Mouse (Mus musculus) liver, embryonic 14.5 days (tissue): Measurements from ENCODE around the gene Hpca. TPM values are rescaled to one million over a fixed set of nuclear protein-coding genes. Genes with fewer than 3 reads are reported as not detected.

Source experiments
- ATAC-seq: fragments of 200-750 bp; cut with Nextera tagmentation; 2 replicates; pipeline ENCODE4 v1.8.0; 2017; ENCODE audit warnings: moderate number of reproducible peaks, mild to moderate bottlenecking, moderate library complexity; ENCODE audit not compliant: insufficient read depth
- DNase-seq, 3 experiments: peaks; one replicate each; pipeline ENCODE4 v3.0.0-alpha.2; 2012 to 2013; ENCODE audit warnings: low read depth in 3 of 3, low spot score in 3 of 3
- H3K27ac ChIP-seq: fragments of 300-500 bp; sonication (generic); 2 replicates; pipeline ENCODE4 v1.5.1; 2014; ENCODE audit warnings: moderate library complexity, mild to moderate bottlenecking, control low read depth, inconsistent platforms
- H3K27me3 ChIP-seq: fragments of 300-500 bp; sonication (generic); 2 replicates; pipeline ENCODE4 v1.6.1; 2014; ENCODE audit warnings: mild to moderate bottlenecking, low read length, moderate library complexity; ENCODE audit not compliant: control insufficient read depth, insufficient read depth
- H3K36me3 ChIP-seq: fragments of 300-500 bp; sonication (generic); replicated peaks from 2 replicates; pipeline ENCODE4 v1.6.1; 2014; ENCODE audit warnings: low read depth; ENCODE audit not compliant: control insufficient read depth, insufficient read depth
- H3K4me1 ChIP-seq, 2 experiments: fragments of 200-500 bp in 1 of 2; fragments of 300-500 bp in 1 of 2; sonication (generic) in 1 of 2; replicated peaks; 2 replicates each; pipeline ENCODE4 v1.6.1; 2012 to 2014; ENCODE audit warnings: antibody characterized with exemption in 1 of 2, inconsistent platforms in 1 of 2, low read length in 1 of 2; ENCODE audit not compliant: control insufficient read depth in 2 of 2, insufficient read depth in 2 of 2
- H3K4me2 ChIP-seq: fragments of 300-500 bp; sonication (generic); 2 replicates; pipeline ENCODE4 v1.6.1; 2014; ENCODE audit warnings: low read depth, mild to moderate bottlenecking, control low read depth, moderate library complexity
- H3K4me3 ChIP-seq, 2 experiments: fragments of 200-500 bp in 1 of 2; fragments of 300-500 bp in 1 of 2; sonication (generic) in 1 of 2; 2 replicates each; pipeline ENCODE4 v1.5.1; 2012 to 2014; ENCODE audit warnings: low read depth in 2 of 2, low read length in 2 of 2, mild to moderate bottlenecking in 2 of 2, control low read depth in 1 of 2, inconsistent platforms in 1 of 2, moderate library complexity in 1 of 2; ENCODE audit not compliant: insufficient read depth in 1 of 2
- H3K9ac ChIP-seq: fragments of 300-500 bp; sonication (generic); replicated peaks from 2 replicates; pipeline ENCODE4 v1.6.1; 2014; ENCODE audit warnings: mild to moderate bottlenecking, control low read depth, moderate library complexity
- H3K9me3 ChIP-seq: fragments of 300-500 bp; sonication (generic); 2 replicates; pipeline ENCODE4 v1.6.1; 2016; ENCODE audit warnings: low read length, mixed read lengths; ENCODE audit not compliant: control insufficient read depth
- CTCF ChIP-seq: IDR thresholded peaks from 2 replicates; pipeline ENCODE4 v1.5.1; 2016; ENCODE audit warnings: antibody characterized with exemption, low read depth, control low read depth
- EP300 ChIP-seq: IDR thresholded peaks from 2 replicates; pipeline ENCODE4 v1.6.1; 2016; ENCODE audit warnings: antibody characterized with exemption, low read depth
- WGBS: fragments of 180-500 bp; shearing (Covaris S2); extraction: QIAGEN DNeasy Blood & Tissue Kit; methylation state at CpG from one replicate; pipeline ENCODE4 v1.1.7; 2014; ENCODE audit not compliant: insufficient replicate concordance; 5-methylcytosine and 5-hydroxymethylcytosine counted together
- polyA plus RNA-seq, 2 experiments: library from polyadenylated mRNA; depleted of rRNA in 1 of 2; stranded (reverse) in 1 of 2; unstranded in 1 of 2; fragments of >200 nt; fragmentation: Nextera tagmentation in 1 of 2; extraction: Ambion mirVana in 1 of 2; gene quantifications; 2 replicates each; pipeline versions ENCODE4 v1.2.1 to v1.2.3; 2012 to 2014

The Hpca gene
- polyA plus RNA-seq, 2 experiments: 0.23 to 2.0 TPM

DNA sequence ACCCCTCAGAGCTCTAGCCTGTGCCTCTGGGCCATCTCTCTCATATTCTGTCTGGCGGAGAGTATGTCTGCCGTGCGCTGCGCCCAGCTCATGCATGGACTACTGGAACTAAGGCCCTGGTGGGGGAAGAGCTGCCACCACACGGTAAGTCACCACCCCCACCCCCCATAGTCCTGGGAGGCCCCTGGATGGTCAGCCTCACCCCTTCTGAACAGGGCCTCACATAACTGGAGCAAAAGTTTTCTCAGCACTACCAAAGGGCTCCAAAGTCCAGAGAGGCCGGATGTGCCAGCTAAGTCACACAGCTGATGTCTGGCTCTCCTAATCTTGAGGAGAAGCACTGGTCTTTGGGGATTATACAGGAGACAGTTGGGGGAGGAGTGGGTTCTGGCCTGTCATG is 11.0 kb downstream of the Hpca start:
- Histone ChIP-seq H3K27ac (no peak overlapping the region), H3K9me3 (no peaks in the 10 kb centered on the region), H3K36me3 (no peaks in the 10 kb centered on the region), H3K4me3 (no peak overlapping the region), H3K9ac (no peak overlapping the region), H3K27me3 (peaks cover 11% of the 10 kb centered on the region), H3K4me2 (no peak overlapping the region), H3K4me1 (no peaks in the 10 kb centered on the region)
- TF ChIP-seq EP300 (no peak), CTCF (no peak)
- ATAC-seq: no peak
- no peak for DNase-seq
- WGBS: 64% methylated on average over 6 of the region's 6 CpGs

- no peak overlapping the region for H3K4me3 ChIP-seq
- peaks cover 27% of the 10 kb centered on the region for H3K27me3 ChIP-seq
- WGBS: 76% methylated on average over 7 of the region's 7 CpGs
- no peaks in the 10 kb centered on the region for H3K4me1 ChIP-seq
- H3K9me3 ChIP-seq: no peaks in the 10 kb centered on the region
- H3K9ac ChIP-seq: no peak overlapping the region
- no peaks in the 10 kb centered on the region for H3K36me3 ChIP-seq
- TF ChIP-seq EP300 (no peak), CTCF (no peak)
- H3K27ac ChIP-seq: no peak overlapping the region
- H3K4me2 ChIP-seq: no peak overlapping the region
- ATAC-seq (no peak), DNase-seq (no peak)
These were observed 13.2 kb downstream of the Hpca start for GRCm38 (mm10) chr4:129108624-129109023.

DNA sequence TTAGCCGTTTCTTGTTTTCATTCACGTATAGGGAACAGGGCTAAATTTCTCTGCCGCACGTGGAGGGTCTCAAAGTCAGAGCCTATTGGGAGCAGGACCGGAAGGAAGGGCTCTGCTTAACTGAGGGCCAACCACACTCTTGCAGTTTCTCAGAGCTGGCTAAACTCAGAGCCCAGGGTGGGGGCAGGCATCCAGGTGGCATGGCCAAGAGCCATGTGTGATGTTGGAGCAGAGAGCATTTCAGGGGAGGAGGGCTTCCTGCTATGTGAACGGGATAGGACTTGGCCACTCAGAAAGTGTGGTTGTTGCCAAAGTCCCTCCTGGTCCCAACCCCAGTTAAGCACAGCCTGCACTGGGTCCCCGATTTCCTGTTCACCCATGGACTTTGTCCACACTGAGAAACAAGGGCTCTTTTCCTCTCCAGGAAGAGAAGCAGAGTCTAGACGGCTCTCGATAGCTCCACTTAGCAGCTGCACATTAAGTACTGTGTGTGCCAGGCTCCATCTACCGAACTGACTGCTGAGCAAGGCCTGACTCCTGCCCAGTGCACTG is 14.4 kb downstream of the Hpca start:
- no peak overlapping the region for H3K4me2 ChIP-seq

GRCm38 (mm10) chr4:129106073-129106472 is 15.8 kb downstream of the Hpca start:
- H3K4me2 ChIP-seq: no peak overlapping the region
- 0 out of 4 replicates have a peak, but pooled peaks cover 0 to 2% of the 10 kb centered on the region in 2 experiments for H3K4me1 ChIP-seq
- no peak for ATAC-seq
- peaks cover 32% of the 10 kb centered on the region for H3K27me3 ChIP-seq
- no peak overlapping the region for H3K4me3 ChIP-seq
- H3K9me3 ChIP-seq: no peaks in the 10 kb centered on the region
- no peak overlapping the region for H3K27ac ChIP-seq
- TF ChIP-seq CTCF (no peak), EP300 (no peak)
- H3K36me3 ChIP-seq: no peaks in the 10 kb centered on the region
- no peak overlapping the region for H3K9ac ChIP-seq
- 17% methylated on average over 9 of the region's 9 CpGs for WGBS
- DNase-seq: no peak

More for the DNA sequence above, 14.4 kb downstream of the Hpca start:
- DNase-seq: no peak
- Histone ChIP-seq H3K27me3 (peaks cover 32% of the 10 kb centered on the region), H3K4me1 (no peaks in the 10 kb centered on the region), H3K9ac (no peak overlapping the region), H3K4me3 (no peak overlapping the region), H3K36me3 (no peaks in the 10 kb centered on the region), H3K27ac (no peak overlapping the region), H3K9me3 (no peaks in the 10 kb centered on the region)
- no peak for ATAC-seq
- WGBS: 53% methylated on average over 10 of the region's 10 CpGs
- TF ChIP-seq EP300 (no peak), CTCF (no peak)

DNA sequence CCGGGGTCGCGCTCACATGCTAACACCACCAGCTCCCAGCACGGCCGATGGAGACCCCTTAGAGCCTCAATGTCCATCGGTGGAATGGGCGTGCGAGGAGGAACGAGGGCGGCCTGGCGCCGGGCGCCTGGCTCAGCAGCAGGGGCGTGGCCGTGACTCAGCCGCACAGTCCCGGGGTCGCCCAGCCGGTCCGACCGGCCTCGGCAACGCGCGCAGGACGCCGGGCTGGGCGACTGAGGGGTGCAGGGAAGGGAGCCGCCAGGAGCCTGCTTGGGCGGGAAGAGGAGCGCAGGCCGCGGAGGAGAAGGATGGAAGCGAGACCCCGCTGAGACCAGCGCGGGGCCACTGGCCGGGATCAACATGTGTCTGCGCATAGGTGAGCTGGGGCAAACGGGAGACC is 16.5 kb downstream of the Hpca start, which contains the start of gene Tmem54:
Gene Tmem54 (plus strand): TSS at position 193 of the 400 bp plus-strand sequence.
- peak within 1 kb of the TSS in 1 of 2 experiments; percentile 23; a peak in 2 of 4 replicates for H3K4me3 ChIP-seq
- H3K36me3 ChIP-seq: no peaks in the 10 kb centered on the region
- H3K4me2 ChIP-seq: peak within 1 kb of the TSS; percentile 45
- no peak within 1 kb of the TSS for H3K27ac ChIP-seq
- TF ChIP-seq EP300 (no peak), CTCF (no peak)
- H3K9me3 ChIP-seq: no peaks in the 10 kb centered on the region
- DNase-seq: no peak
- 0 out of 4 replicates have a peak, but pooled peaks cover 0 to 2% of the 10 kb centered on the region in 2 experiments for H3K4me1 ChIP-seq
- H3K27me3 ChIP-seq: peaks cover 32% of the 10 kb centered on the region
- no peak within 1 kb of the TSS for H3K9ac ChIP-seq
- ATAC-seq: no peak
- WGBS: 1% methylated on average over 39 of the region's 40 CpGs
